Mouse (Mus musculus) spleen, adult 2 months (tissue): ENCODE measurements at regions not wholly inside any gene's neighbourhood (a gene's known extent, or its start where the extent isn't known, plus 50 kb on each side); places are given as distances from the start of the nearest gene placed in this dataset.

Source experiments
- CTCF ChIP-seq: fragments of 200-500 bp; IDR thresholded peaks from 2 replicates; pipeline ENCODE4 v1.5.1; 2011; ENCODE audit warnings: mild to moderate bottlenecking, inconsistent platforms; ENCODE audit not compliant: insufficient read depth, insufficient read length, insufficient replicate concordance; ENCODE audit errors: extremely low read depth
- POLR2A ChIP-seq: fragments of 200-500 bp; IDR thresholded peaks from 2 replicates; pipeline ENCODE4 v1.6.1; 2011; ENCODE audit warnings: low read depth, low read length, inconsistent platforms

DNA sequence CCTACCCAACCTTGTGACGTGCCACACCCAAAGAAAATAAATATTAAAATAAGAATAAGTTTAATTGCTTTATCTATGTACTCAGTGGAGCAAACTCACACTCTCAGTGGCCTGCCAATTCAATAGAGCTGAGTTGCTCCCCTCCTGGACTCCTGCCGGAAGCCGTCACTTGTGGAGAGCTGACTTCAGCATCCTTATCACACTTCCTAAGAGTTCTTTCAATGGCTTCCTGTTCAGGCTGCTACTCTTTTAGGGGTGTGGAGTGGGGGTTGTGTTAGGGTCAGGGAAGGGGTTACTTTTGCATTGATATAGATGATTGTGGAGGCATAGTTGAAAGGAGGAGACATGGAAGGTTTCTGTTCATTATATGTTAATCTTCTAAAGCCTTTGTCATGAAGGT, 147.7 kb downstream of the Dusp6 start:
- TF ChIP-seq CTCF (no peak), POLR2A (no peak)
